Mouse (Mus musculus) lung, adult 18-20 months (tissue): ENCODE data around the gene Rbpj.

Source experiments
- DNase-seq, 2 experiments: peaks; one replicate each; pipeline ENCODE4 v3.0.0; 2022; ENCODE audit warnings: mixed read lengths in 2 of 2

Gene Rbpj

DNA sequence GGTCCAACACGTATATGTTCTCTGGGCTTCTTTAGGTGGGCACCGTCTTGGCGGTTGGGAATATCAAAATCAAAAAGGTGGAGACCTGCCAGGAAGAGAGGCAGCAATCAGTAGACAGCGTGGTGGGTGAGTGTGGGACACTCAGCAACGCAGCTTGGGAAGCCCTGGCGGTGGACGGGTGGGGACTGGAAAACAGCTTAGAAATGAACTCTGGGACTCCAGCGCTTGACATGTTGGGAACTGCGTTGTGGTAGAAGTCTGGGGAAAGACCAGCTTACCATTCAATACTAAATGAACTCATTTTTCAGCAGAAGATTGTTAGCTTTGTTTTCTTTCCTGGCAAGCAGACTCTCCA is 3.8 kb downstream of the Rbpj start:
- no peak for DNase-seq

GRCm38 (mm10) chr5:53470141-53471079 is 4.5 kb downstream of the Rbpj start:
- no peak for DNase-seq

DNA sequence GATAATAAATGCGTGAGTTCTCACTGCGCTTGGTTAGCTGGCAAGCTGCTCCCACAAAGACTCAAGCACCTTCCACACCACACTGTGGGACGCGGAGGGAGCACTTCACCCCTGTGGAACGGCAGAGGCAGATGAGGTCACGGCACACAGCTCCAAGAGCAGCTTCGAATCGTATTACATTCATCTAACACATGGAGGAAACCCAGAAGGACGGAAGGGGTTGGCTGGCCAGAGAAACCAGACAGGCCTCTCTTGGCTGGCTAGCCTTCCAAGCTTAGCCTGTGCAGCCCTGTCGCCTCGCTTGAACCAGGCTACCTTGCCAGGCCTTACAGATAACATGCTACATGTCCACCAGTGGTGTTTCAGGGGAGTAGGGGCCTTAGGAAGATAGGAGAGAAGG is 6.5 kb downstream of the Rbpj start:
- DNase-seq = no peak

DNA sequence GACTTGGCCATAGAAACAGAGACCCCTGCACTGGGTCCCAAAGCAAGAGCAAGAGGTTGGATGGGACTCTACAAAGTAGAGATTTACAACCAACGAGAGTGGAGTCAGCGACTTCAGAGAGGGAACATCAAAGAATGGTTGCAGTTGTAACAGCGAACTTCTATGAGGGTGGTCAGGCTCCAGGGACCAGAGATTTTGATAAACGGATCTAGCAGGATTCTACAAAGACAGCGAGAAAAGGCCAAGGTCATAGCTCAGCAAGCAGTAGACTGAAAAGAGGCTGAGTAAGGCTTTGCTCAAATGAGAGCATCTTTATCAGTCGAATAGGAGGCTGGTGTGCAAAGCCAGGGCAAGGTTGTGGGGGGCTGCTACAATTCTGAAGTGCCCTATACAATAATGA is 13.2 kb downstream of the Rbpj start:
- no peak for DNase-seq

DNA sequence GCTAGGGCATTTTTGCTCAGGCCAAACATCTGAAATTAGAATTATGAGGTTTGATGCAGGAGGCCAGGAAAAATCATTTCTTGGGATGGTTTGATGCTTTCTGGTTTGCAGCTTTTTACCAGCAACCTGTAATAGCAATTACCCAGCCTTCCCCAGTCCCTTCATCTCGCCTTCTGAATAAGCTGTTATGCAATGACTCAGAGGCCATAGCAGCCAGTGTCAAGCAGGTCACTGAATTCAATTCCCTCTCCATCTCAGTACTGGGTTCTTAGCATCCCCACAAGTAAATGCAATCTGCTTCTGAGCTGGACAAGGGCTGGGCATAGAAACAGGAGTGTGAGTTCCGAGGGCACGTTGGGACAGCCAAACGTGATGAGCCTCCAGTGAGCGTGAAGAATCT is 13.9 kb downstream of the Rbpj start:
- no peak for DNase-seq

DNA sequence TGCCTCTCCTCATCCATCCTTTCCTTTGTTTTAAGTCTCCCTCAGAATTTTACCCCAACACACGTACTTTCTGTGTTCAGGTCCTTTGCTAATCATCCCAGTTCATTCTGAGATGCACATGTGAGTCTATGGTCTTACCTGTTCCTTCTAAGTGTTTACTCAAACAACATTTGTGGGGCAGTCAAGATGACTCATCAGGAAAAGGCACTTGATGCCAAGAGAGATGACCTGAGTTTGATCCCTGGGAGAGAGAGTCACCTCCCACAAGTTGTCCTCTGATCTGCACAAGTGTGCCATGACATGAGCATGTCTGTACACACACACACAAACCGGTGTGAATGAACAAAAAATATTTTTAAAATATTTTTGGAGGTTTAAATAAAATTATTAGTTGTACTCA is 15.1 kb downstream of the Rbpj start:
- peak in 1 of 2 experiments; percentile 34 for DNase-seq

- no peak for DNase-seq
Measured at GRCm38 (mm10) chr5:53485069-53485628, 19.2 kb downstream of the Rbpj start.

DNA sequence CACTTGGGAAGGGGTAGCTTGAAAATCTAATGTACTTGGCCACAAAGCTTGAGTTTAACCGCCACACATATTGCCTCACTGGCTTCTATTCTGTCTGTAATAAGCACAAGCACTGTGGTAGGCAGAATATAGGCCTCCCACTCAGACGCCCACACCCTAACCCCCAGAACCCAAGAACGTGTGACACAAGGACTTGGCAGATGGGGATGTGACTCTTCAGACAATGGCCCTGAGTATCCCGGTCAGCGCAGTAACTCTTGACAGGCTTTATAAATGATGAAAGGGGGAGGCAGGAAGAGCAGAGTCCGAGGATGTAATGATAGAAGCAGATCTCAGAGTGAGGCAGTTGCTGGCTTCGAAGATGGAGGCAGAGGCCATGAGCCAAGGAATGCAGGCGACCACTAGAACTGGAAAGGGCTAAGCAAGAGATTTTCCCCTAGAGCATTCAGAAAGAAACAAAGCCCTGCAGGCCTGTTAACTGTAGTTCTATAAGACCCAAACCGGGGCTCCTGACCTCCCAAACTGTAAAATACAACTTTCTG is 20.1 kb downstream of the Rbpj start:
- DNase-seq = no peak

- no peak for DNase-seq
Measured at GRCm38 (mm10) chr5:53486966-53487592, 21.1 kb downstream of the Rbpj start.

GRCm38 (mm10) chr5:53490697-53491099 is 24.7 kb downstream of the Rbpj start:
- DNase-seq = peak in 1 of 2 experiments; percentile 33

DNA sequence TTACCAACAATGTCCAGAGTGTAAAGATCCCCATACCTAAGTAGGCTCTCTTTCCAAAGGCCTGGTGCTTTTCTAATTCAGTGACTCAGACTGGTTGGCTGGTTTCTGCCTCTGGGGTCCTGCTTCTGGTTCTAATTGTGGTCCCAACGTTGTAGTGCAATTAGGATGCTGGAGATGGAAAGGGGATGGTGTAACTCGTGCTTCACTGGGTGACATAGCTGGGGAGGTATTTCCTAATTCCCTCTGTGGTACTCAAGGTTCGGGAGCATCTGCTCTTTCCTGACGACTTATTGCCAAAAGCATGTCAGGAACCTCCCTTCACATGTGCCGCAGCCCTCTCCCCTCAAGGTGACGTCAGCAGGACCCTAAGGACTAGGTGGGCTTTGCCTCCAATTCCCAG is 27.8 kb downstream of the Rbpj start:
- DNase-seq = no peak

- no peak for DNase-seq
Measured at GRCm38 (mm10) chr5:53494536-53495159, 28.7 kb downstream of the Rbpj start.

- peak in 1 of 2 experiments; percentile 34 for DNase-seq
Measured at GRCm38 (mm10) chr5:53496846-53497549, 31.0 kb downstream of the Rbpj start.

- no peak for DNase-seq
Measured at GRCm38 (mm10) chr5:53499571-53499970, 33.6 kb downstream of the Rbpj start.

DNA sequence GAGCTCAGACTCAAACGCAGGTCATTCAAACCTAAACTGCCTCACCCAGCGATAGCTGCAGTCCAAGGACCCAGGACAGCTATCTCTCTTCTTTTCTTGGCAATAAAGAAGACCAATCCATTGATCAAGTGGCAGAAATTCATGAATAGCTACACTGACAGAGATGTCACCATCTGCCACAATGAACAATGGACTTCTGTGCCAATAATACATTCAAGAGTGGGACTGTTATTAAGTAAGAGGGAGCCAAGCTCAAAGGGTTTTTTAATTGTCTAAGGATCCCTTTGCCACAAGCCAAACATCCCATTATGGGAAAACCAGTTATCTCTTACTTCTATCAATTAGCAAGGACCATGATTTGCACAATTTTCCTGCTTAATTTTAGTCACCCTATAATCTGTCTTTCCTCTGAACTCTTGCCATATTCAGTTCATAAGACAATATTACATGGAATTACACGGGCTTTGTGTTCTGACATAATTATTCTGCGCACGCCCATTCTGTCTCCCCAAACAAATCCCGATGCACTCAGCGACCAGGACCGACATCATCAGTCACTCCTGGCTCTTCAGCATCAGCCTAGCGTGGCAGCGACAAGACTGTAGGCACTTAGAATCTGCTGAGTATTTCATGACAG is 34.7 kb downstream of the Rbpj start:
- no peak for DNase-seq

- DNase-seq = no peak
Measured at GRCm38 (mm10) chr5:53503261-53503660, 37.3 kb downstream of the Rbpj start.

GRCm38 (mm10) chr5:53505751-53506150 is 39.8 kb downstream of the Rbpj start:
- no peak for DNase-seq

- DNase-seq = no peak
Measured at GRCm38 (mm10) chr5:53507371-53507770, 41.4 kb downstream of the Rbpj start.

DNA sequence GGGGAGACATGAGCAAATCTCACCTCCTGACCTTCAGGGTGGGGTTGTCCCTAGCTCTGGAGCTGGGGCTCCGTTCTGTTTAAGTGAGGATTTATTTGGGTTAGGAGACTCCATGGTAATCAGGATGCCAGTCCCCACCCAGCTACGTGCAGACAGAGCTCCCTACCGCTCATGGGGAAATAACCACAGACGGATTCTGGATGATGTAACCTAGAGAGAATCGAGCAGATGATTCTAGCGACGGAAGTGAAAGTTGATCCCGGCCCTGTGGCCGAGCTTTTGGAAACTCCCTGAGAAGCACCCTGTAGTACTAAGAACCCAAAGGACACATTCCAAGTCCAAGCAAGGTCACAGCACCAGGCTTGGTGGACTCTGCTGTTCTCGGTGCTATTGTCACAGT is 43.5 kb downstream of the Rbpj start:
- peak; percentile 50 to 56 for DNase-seq

DNA sequence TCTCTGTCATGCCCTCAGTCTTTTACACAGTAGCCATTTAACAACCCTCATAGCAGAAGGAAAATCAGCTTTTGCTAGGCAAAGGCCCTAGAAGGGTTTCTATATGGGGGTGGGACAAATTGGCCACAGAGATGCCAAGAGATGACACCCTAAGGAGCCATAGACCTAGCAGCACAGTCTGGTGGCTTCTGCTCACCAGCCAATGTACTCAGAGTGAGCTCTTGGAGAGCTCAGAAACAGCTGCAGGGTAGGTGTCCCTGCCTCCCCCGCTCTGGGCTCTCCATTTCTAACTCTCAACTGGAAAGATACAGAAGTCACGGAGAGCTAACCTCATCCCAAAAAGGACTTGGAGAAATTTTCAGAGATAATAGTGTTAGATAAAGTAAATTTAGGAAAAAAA is 44.0 kb downstream of the Rbpj start:
- DNase-seq = no peak

DNA sequence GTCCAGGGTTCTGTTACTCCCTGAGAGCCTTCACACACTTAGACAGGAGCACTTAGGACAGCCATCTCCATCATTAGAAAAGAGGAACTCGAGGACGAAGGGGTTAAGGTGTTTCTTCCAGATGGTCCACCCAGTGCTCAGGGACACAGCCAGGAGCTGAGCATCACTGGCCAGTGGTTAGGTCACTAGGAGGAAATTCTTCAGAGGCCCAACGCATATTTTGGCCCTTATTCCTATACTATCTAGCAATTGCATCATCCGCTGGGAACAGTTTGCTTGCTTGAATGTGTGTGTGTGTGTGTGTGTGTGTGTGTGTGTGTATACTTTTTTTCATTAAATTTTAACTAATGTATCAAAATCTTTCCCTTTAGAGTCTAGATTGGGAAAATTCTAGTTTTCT is 45.5 kb downstream of the Rbpj start:
- DNase-seq = no peak
